Mouse (Mus musculus) intestine, embryonic 14.5 days (tissue): Measurements from ENCODE around the gene Spred3. TPM values are rescaled to one million over a fixed set of nuclear protein-coding genes. Genes with fewer than 3 reads are reported as not detected.
A peak's percentile ranks its signal among the peaks of the same experiment; 100 is the strongest.

Experiments
- ATAC-seq: fragments of 200-750 bp; cut with Nextera tagmentation; replicated peaks from 2 replicates; pipeline ENCODE4 v1.8.0; 2017; ENCODE audit warnings: low read depth, moderate number of reproducible peaks, moderate TSS enrichment, moderate library complexity; ENCODE audit not compliant: low FRiP score, low TSS enrichment
- DNase-seq: peaks from one replicate; pipeline ENCODE4 v3.0.0-alpha.2; 2018; ENCODE audit warnings: low spot score
- H3K27ac ChIP-seq: fragments of 300-500 bp; sonication (generic); 2 replicates; pipeline ENCODE4 v1.5.1; 2014; ENCODE audit warnings: low read depth, mild to moderate bottlenecking, control low read depth
- H3K27me3 ChIP-seq: fragments of 300-500 bp; sonication (generic); replicated peaks from 2 replicates; pipeline ENCODE4 v1.6.1; 2014; ENCODE audit warnings: low read length, control low read depth; ENCODE audit not compliant: control insufficient read depth, insufficient read depth
- H3K36me3 ChIP-seq: fragments of 300-500 bp; sonication (generic); 2 replicates; pipeline ENCODE4 v1.6.1; 2014; ENCODE audit warnings: low read length, control low read depth; ENCODE audit not compliant: control insufficient read depth, insufficient read depth
- H3K4me1 ChIP-seq: fragments of 300-500 bp; sonication (generic); replicated peaks from 2 replicates; pipeline ENCODE4 v1.6.1; 2014; ENCODE audit warnings: low read length, control low read depth, mixed read lengths; ENCODE audit not compliant: control insufficient read depth, insufficient read depth
- H3K4me2 ChIP-seq: fragments of 300-500 bp; sonication (generic); 2 replicates; pipeline ENCODE4 v1.6.1; 2014; ENCODE audit warnings: low read length
- H3K4me3 ChIP-seq: fragments of 300-500 bp; sonication (generic); 2 replicates; pipeline ENCODE4 v1.5.1; 2014; ENCODE audit warnings: low read depth, low read length, control low read depth, mixed read lengths
- H3K9ac ChIP-seq: fragments of 300-500 bp; sonication (generic); 2 replicates; pipeline ENCODE4 v1.6.1; 2014; ENCODE audit warnings: mild to moderate bottlenecking, low read length
- H3K9me3 ChIP-seq: fragments of 300-500 bp; sonication (generic); 2 replicates; pipeline ENCODE4 v1.6.1; 2016; ENCODE audit warnings: low read length, control low read depth; ENCODE audit not compliant: control insufficient read depth
- WGBS: fragments of 180-500 bp; shearing (Covaris S2); extraction: QIAGEN DNeasy Blood & Tissue Kit; methylation state at CpG from one replicate; pipeline ENCODE4 v1.1.7; 2014; 5-methylcytosine and 5-hydroxymethylcytosine counted together
- polyA plus RNA-seq: library from polyadenylated mRNA; unstranded; fragments of >200 nt; fragmentation: Nextera tagmentation; extraction: Ambion mirVana; gene quantifications from 2 replicates; pipeline ENCODE4 v1.2.1, GENCODE M21; 2014

Gene Spred3
- polyA plus RNA-seq, 1 experiment from 2014 or later: 4.7 TPM

- no peak overlapping the region for H3K27ac ChIP-seq
- no peak for ATAC-seq
- DNase-seq: no peak
These were observed 41.5 kb downstream of the Spred3 start for GRCm38 (mm10) chr7:29128725-29129124.

GRCm38 (mm10) chr7:29126173-29126915 lies 43.9 kb downstream of the Spred3 start:
- Histone ChIP-seq H3K36me3 (no peaks in the 10 kb centered on the region), H3K4me3 (no peak overlapping the region), H3K4me2 (no peak overlapping the region), H3K9ac (no peak overlapping the region), H3K27ac (no peak overlapping the region), H3K9me3 (no peaks in the 10 kb centered on the region), H3K4me1 (peaks cover 11% of the 10 kb centered on the region; the same call in 1 of the 2 replicates), H3K27me3 (no peaks in the 10 kb centered on the region)
- ATAC-seq (0 out of 2 replicates have a peak, but pooled peaks have one; percentile 9), DNase-seq (peak; percentile 77)
- 15% methylated on average over 7 of the region's 7 CpGs for WGBS

More at GRCm38 (mm10) chr7:29128725-29129124, 41.5 kb downstream of the Spred3 start:
- Histone ChIP-seq H3K4me2 (no peak overlapping the region), H3K36me3 (no peaks in the 10 kb centered on the region), H3K9ac (no peak overlapping the region), H3K9me3 (no peaks in the 10 kb centered on the region), H3K4me1 (peaks cover 11% of the 10 kb centered on the region; the same call in 1 of the 2 replicates), H3K27me3 (no peaks in the 10 kb centered on the region), H3K4me3 (no peak overlapping the region)
- WGBS: 67% methylated on average over 2 of the region's 2 CpGs

- peak within 1 kb of the TSS; percentile 43 for H3K4me3 ChIP-seq
- ATAC-seq: peak; percentile 76
- peak within 1 kb of the TSS; percentile 85 for H3K4me2 ChIP-seq
- peak within 1 kb of the TSS; percentile 31 for H3K9ac ChIP-seq
- H3K36me3 ChIP-seq: no peaks in the 10 kb centered on the region
- H3K27ac ChIP-seq: no peak within 1 kb of the TSS
- H3K27me3 ChIP-seq: no peaks in the 10 kb centered on the region
- no peaks in the 10 kb centered on the region for H3K9me3 ChIP-seq
- under 1% methylated on average over 16 of the region's 16 CpGs for WGBS
- peak; percentile 77 for DNase-seq
- H3K4me1 ChIP-seq: peaks cover 11% of the 10 kb centered on the region; the same call in 1 of the 2 replicates
These were observed 45.2 kb downstream of the Spred3 start, which contains the start of gene Ryr1 for GRCm38 (mm10) chr7:29124970-29125369. TSS of gene Ryr1 (minus strand) at chr7:29125179.

GRCm38 (mm10) chr7:29123531-29124358 lies 46.5 kb downstream of the Spred3 start:
- Histone ChIP-seq H3K27me3 (no peaks in the 10 kb centered on the region), H3K4me2 (no peak overlapping the region), H3K4me1 (peaks cover 11% of the 10 kb centered on the region; the same call in 1 of the 2 replicates), H3K27ac (no peak overlapping the region), H3K4me3 (no peak overlapping the region), H3K9me3 (no peaks in the 10 kb centered on the region), H3K36me3 (no peaks in the 10 kb centered on the region), H3K9ac (no peak overlapping the region)
- WGBS: 46% methylated on average over 5 of the region's 5 CpGs
- ATAC-seq (0 out of 2 replicates have a peak, but pooled peaks have one; percentile 29), DNase-seq (no peak)

GRCm38 (mm10) chr7:29122821-29123220 lies 47.4 kb downstream of the Spred3 start:
- Histone ChIP-seq H3K9ac (no peak overlapping the region), H3K27ac (no peak overlapping the region), H3K27me3 (no peaks in the 10 kb centered on the region), H3K4me2 (no peak overlapping the region), H3K36me3 (no peaks in the 10 kb centered on the region), H3K4me3 (no peak overlapping the region), H3K4me1 (peaks cover 11% of the 10 kb centered on the region; the same call in 1 of the 2 replicates), H3K9me3 (no peaks in the 10 kb centered on the region)
- no peak for DNase-seq
- WGBS: 92% methylated on average over 9 of the region's 9 CpGs
- ATAC-seq: no peak

- H3K9ac ChIP-seq: no peak overlapping the region
- no peaks in the 10 kb centered on the region for H3K9me3 ChIP-seq
- H3K27ac ChIP-seq: no peak overlapping the region
- no peak for DNase-seq
- H3K36me3 ChIP-seq: no peaks in the 10 kb centered on the region
- H3K4me1 ChIP-seq: peaks cover 3% of the 10 kb centered on the region; the same call in 1 of the 2 replicates
- no peak overlapping the region for H3K4me2 ChIP-seq
- ATAC-seq: no peak
- H3K4me3 ChIP-seq: no peak overlapping the region
- no peaks in the 10 kb centered on the region for H3K27me3 ChIP-seq
- 86% methylated on average over 1 of the region's 1 CpGs for WGBS
These were observed 50.7 kb downstream of the Spred3 start for GRCm38 (mm10) chr7:29119526-29119925.

GRCm38 (mm10) chr7:29118142-29118851 lies 51.9 kb downstream of the Spred3 start:
- H3K9me3 ChIP-seq: no peaks in the 10 kb centered on the region
- no peak for DNase-seq
- no peak overlapping the region for H3K4me3 ChIP-seq
- H3K9ac ChIP-seq: no peak overlapping the region
- 15% methylated on average over 18 of the region's 18 CpGs for WGBS
- no peaks in the 10 kb centered on the region for H3K4me1 ChIP-seq
- no peak for ATAC-seq
- no peak overlapping the region for H3K27ac ChIP-seq
- H3K4me2 ChIP-seq: no peak overlapping the region
- H3K36me3 ChIP-seq: no peaks in the 10 kb centered on the region
- H3K27me3 ChIP-seq: no peaks in the 10 kb centered on the region
